Mouse (Mus musculus) intestine, embryonic 16.5 days (tissue): Measurements from ENCODE around the gene Ube2c. TPM values are rescaled to one million over a fixed set of nuclear protein-coding genes. Genes with fewer than 3 reads are reported as not detected.

Source experiments
- ATAC-seq: fragments of 200-750 bp; cut with Nextera tagmentation; 2 replicates; pipeline ENCODE4 v1.8.0; 2017; ENCODE audit warnings: moderate TSS enrichment, moderate library complexity
- H3K27ac ChIP-seq: fragments of 300-500 bp; sonication (generic); 2 replicates; pipeline ENCODE4 v1.5.1; 2014; ENCODE audit warnings: mild to moderate bottlenecking, low read length
- H3K27me3 ChIP-seq: fragments of 300-500 bp; sonication (generic); replicated peaks from 2 replicates; pipeline ENCODE4 v1.6.1; 2014; ENCODE audit warnings: low read length, control low read depth, mixed read lengths; ENCODE audit not compliant: control insufficient read depth, insufficient read depth
- H3K36me3 ChIP-seq: fragments of 300-500 bp; sonication (generic); 2 replicates; pipeline ENCODE4 v1.6.1; 2014; ENCODE audit warnings: low read length, control low read depth; ENCODE audit not compliant: control insufficient read depth, insufficient read depth
- H3K4me1 ChIP-seq: fragments of 300-500 bp; sonication (generic); 2 replicates; pipeline ENCODE4 v1.6.1; 2014; ENCODE audit warnings: low read length, control low read depth, mixed read lengths; ENCODE audit not compliant: control insufficient read depth, insufficient read depth
- H3K4me2 ChIP-seq: fragments of 300-500 bp; sonication (generic); 2 replicates; pipeline ENCODE4 v1.6.1; 2014; ENCODE audit warnings: low read depth, low read length, control low read depth
- H3K4me3 ChIP-seq: fragments of 300-500 bp; sonication (generic); 2 replicates; pipeline ENCODE4 v1.5.1; 2014; ENCODE audit warnings: mild to moderate bottlenecking, low read length
- H3K9ac ChIP-seq: fragments of 300-500 bp; sonication (generic); 2 replicates; pipeline ENCODE4 v1.6.1; 2014; ENCODE audit warnings: low read depth, low read length
- H3K9me3 ChIP-seq: fragments of 300-500 bp; sonication (generic); 2 replicates; pipeline ENCODE4 v1.6.1; 2016; ENCODE audit warnings: low read length, control low read depth; ENCODE audit not compliant: control insufficient read depth
- WGBS: fragments of 180-500 bp; shearing (Covaris S2); extraction: QIAGEN DNeasy Blood & Tissue Kit; methylation state at CpG from one replicate; pipeline ENCODE4 v1.1.7; 2014; 5-methylcytosine and 5-hydroxymethylcytosine counted together
- polyA plus RNA-seq: library from polyadenylated mRNA; unstranded; fragments of >200 nt; fragmentation: Nextera tagmentation; extraction: Ambion mirVana; gene quantifications from 2 replicates; pipeline ENCODE4 v1.2.1, GENCODE M21; 2015

Gene Ube2c
- polyA plus RNA-seq, 1 experiment from 2014 or later: 426 TPM

- H3K4me1 ChIP-seq: peaks cover 13% of the 10 kb centered on the region
- WGBS: 58% methylated on average over 1 of the region's 1 CpGs
- H3K4me2 ChIP-seq: peak overlapping the region; percentile 60
- peak overlapping the region; percentile 12 for H3K27ac ChIP-seq
- H3K4me3 ChIP-seq: peak overlapping the region; percentile 67
- peak overlapping the region; percentile 82 for H3K9ac ChIP-seq
- H3K9me3 ChIP-seq: no peaks in the 10 kb centered on the region
- peaks cover 2% of the 10 kb centered on the region; the same call in 1 of the 2 replicates for H3K36me3 ChIP-seq
- no peaks in the 10 kb centered on the region for H3K27me3 ChIP-seq
- ATAC-seq: no peak
Observed at GRCm38 (mm10) chr2:164803921-164804313, 34.2 kb downstream of the Ube2c start.

GRCm38 (mm10) chr2:164804533-164805331, 35.0 kb downstream of the Ube2c start, which contains the start of the genes Acot8 and Zswim3:
Gene Acot8, minus strand, starts transcription at chr2:164804882.
Gene Zswim3, plus strand, starts transcription at chr2:164805098.
- H3K4me3 ChIP-seq: peak within 1 kb of the TSS; percentile 67
- peak; percentile 96 for ATAC-seq
- peaks cover 13% of the 10 kb centered on the region for H3K4me1 ChIP-seq
- H3K27me3 ChIP-seq: no peaks in the 10 kb centered on the region
- H3K36me3 ChIP-seq: peaks cover 2% of the 10 kb centered on the region; the same call in 1 of the 2 replicates
- peak within 1 kb of the TSS; percentile 82 for H3K27ac ChIP-seq
- peak within 1 kb of the TSS; percentile 82 for H3K9ac ChIP-seq
- H3K4me2 ChIP-seq: peak within 1 kb of the TSS; percentile 60
- under 1% methylated on average over 47 of the region's 47 CpGs for WGBS
- no peaks in the 10 kb centered on the region for H3K9me3 ChIP-seq

- peak overlapping the region; percentile 59 for H3K4me2 ChIP-seq
- peaks cover under 1% of the 10 kb centered on the region; the same call in 1 of the 2 replicates for H3K36me3 ChIP-seq
- peak; percentile 71 for ATAC-seq
- H3K27me3 ChIP-seq: no peaks in the 10 kb centered on the region
- H3K4me3 ChIP-seq: peak overlapping the region; percentile 67
- no peaks in the 10 kb centered on the region for H3K9me3 ChIP-seq
- peak overlapping the region; percentile 74 for H3K9ac ChIP-seq
- peaks cover 13% of the 10 kb centered on the region for H3K4me1 ChIP-seq
- under 1% methylated on average over 21 of the region's 21 CpGs for WGBS
- peak overlapping the region; percentile 82 for H3K27ac ChIP-seq
Observed at GRCm38 (mm10) chr2:164805332-164805718, 35.6 kb downstream of the Ube2c start.

- Histone ChIP-seq H3K9ac (no peak overlapping the region), H3K27me3 (no peaks in the 10 kb centered on the region), H3K4me3 (0 out of 2 replicates have a peak overlapping the region, but pooled peaks have one; percentile 67), H3K4me1 (peaks cover 13% of the 10 kb centered on the region), H3K36me3 (no peaks in the 10 kb centered on the region; the same call in 1 of the 2 replicates), H3K9me3 (no peaks in the 10 kb centered on the region), H3K4me2 (peak overlapping the region; percentile 59; the same call in 1 of the 2 replicates), H3K27ac (peak overlapping the region; percentile 33; the same call in 1 of the 2 replicates)
- 0 out of 2 replicates have a peak, but pooled peaks have one; percentile 15 for ATAC-seq
- WGBS: 58% methylated on average over 7 of the region's 7 CpGs
Observed at GRCm38 (mm10) chr2:164806614-164807013, 36.9 kb downstream of the Ube2c start.

GRCm38 (mm10) chr2:164813557-164813956, 43.9 kb downstream of the Ube2c start:
- Histone ChIP-seq H3K27me3 (no peaks in the 10 kb centered on the region), H3K4me3 (no peak overlapping the region), H3K4me2 (no peak overlapping the region), H3K4me1 (peaks cover 12% of the 10 kb centered on the region), H3K9me3 (no peaks in the 10 kb centered on the region), H3K9ac (no peak overlapping the region), H3K27ac (no peak overlapping the region), H3K36me3 (no peaks in the 10 kb centered on the region; the same call in 1 of the 2 replicates)
- peak; percentile 54 for ATAC-seq
- WGBS: 57% methylated on average over 2 of the region's 2 CpGs

GRCm38 (mm10) chr2:164815348-164815747, 45.6 kb downstream of the Ube2c start:
- H3K4me2 ChIP-seq: no peak overlapping the region
- no peaks in the 10 kb centered on the region for H3K9me3 ChIP-seq
- no peaks in the 10 kb centered on the region for H3K27me3 ChIP-seq
- no peak overlapping the region for H3K4me3 ChIP-seq
- H3K36me3 ChIP-seq: no peaks in the 10 kb centered on the region
- H3K27ac ChIP-seq: no peak overlapping the region
- WGBS: 87% methylated on average over 5 of the region's 5 CpGs
- peaks cover 12% of the 10 kb centered on the region for H3K4me1 ChIP-seq
- no peak overlapping the region for H3K9ac ChIP-seq
- ATAC-seq: no peak

- no peak for ATAC-seq
- Histone ChIP-seq H3K4me1 (peaks cover 12% of the 10 kb centered on the region), H3K9ac (no peak overlapping the region), H3K4me3 (no peak overlapping the region), H3K36me3 (no peaks in the 10 kb centered on the region), H3K27ac (no peak overlapping the region), H3K4me2 (no peak overlapping the region), H3K27me3 (no peaks in the 10 kb centered on the region), H3K9me3 (no peaks in the 10 kb centered on the region)
- WGBS: 88% methylated on average over 8 of the region's 8 CpGs
Observed at GRCm38 (mm10) chr2:164815821-164816220, 46.1 kb downstream of the Ube2c start.

GRCm38 (mm10) chr2:164817206-164817605, 47.5 kb downstream of the Ube2c start:
- 77% methylated on average over 6 of the region's 6 CpGs for WGBS
- H3K27ac ChIP-seq: no peak overlapping the region
- ATAC-seq: no peak
- H3K4me1 ChIP-seq: peaks cover 12% of the 10 kb centered on the region
- no peaks in the 10 kb centered on the region for H3K9me3 ChIP-seq
- no peak overlapping the region for H3K4me3 ChIP-seq
- H3K27me3 ChIP-seq: no peaks in the 10 kb centered on the region
- H3K9ac ChIP-seq: no peak overlapping the region
- no peak overlapping the region for H3K4me2 ChIP-seq
- H3K36me3 ChIP-seq: 0 out of 2 replicates have a peak, but pooled peaks cover 2% of the 10 kb centered on the region

GRCm38 (mm10) chr2:164817703-164818102, 48.0 kb downstream of the Ube2c start:
- no peak for ATAC-seq
- Histone ChIP-seq H3K27ac (no peak overlapping the region), H3K9me3 (no peaks in the 10 kb centered on the region), H3K4me2 (no peak overlapping the region), H3K27me3 (no peaks in the 10 kb centered on the region), H3K9ac (no peak overlapping the region), H3K4me1 (peaks cover 12% of the 10 kb centered on the region), H3K4me3 (no peak overlapping the region), H3K36me3 (0 out of 2 replicates have a peak, but pooled peaks cover 2% of the 10 kb centered on the region)
- WGBS: 60% methylated on average over 5 of the region's 5 CpGs
